Mouse (Mus musculus) liver, embryonic 14.5 days (tissue): ENCODE results near the gene Slc44a5.

Experiments
- CTCF ChIP-seq: IDR thresholded peaks from 2 replicates; pipeline ENCODE4 v1.5.1; 2016; ENCODE audit warnings: antibody characterized with exemption, low read depth, control low read depth
- EP300 ChIP-seq: IDR thresholded peaks from 2 replicates; pipeline ENCODE4 v1.6.1; 2016; ENCODE audit warnings: antibody characterized with exemption, low read depth

- TF ChIP-seq CTCF, result no peak
- no peak for TF ChIP-seq EP300
Measured at GRCm38 (mm10) chr3:154209776-154210430, 236.7 kb downstream of the Slc44a5 start.
